Mouse (Mus musculus): ENCODE measurements around the gene Zbtb46.

- no peak for TF ChIP-seq POLR2A (IDR thresholded peaks at IDR 0.05; ENCODE audit: extremely low read depth, insufficient read depth, low read length)
- TF ChIP-seq CTCF (IDR thresholded peaks at IDR 0.05; ENCODE audit: extremely low read depth, insufficient read depth, low read length): no peak
These were observed 49.6 kb downstream of the Zbtb46 start for GRCm38 (mm10) chr2:181409643-181410042.
